Mouse (Mus musculus) MEL (cell line): ENCODE measurements around the gene Hspg2. TPM values are rescaled to one million over a fixed set of nuclear protein-coding genes. Genes with fewer than 3 reads are reported as not detected.

Experiments
- DNase-seq: peaks from one replicate; pipeline ENCODE4 v3.0.0; 2011; ENCODE audit warnings: low read depth, low spot score
- H3K27ac ChIP-seq: 2 replicates; pipeline ENCODE4 v1.5.1; 2012; ENCODE audit warnings: low read depth, mild to moderate bottlenecking, control low read depth, low read length, moderate library complexity; ENCODE audit not compliant: control insufficient read depth
- H3K27me3 ChIP-seq, 2 experiments: fragments of 150-350 bp in 1 of 2; sonication (generic) in 1 of 2; 2 replicates each; pipeline ENCODE4 v1.6.1; 2012; ENCODE audit warnings: low read length in 2 of 2, mild to moderate bottlenecking in 2 of 2, improper control_type of control experiment in 1 of 2, moderate library complexity in 1 of 2; ENCODE audit not compliant: insufficient read depth in 2 of 2, control insufficient read depth in 1 of 2
- H3K36me3 ChIP-seq, 2 experiments: 2 replicates each; pipeline ENCODE4 v1.6.1; 2012 to 2014; ENCODE audit warnings: low read length in 2 of 2, improper control_type of control experiment in 1 of 2, inconsistent platforms in 1 of 2, mild to moderate bottlenecking in 1 of 2; ENCODE audit not compliant: insufficient read depth in 2 of 2, control insufficient read depth in 1 of 2
- H3K4me1 ChIP-seq, 2 experiments: fragments of 150-350 bp in 1 of 2; sonication (generic) in 1 of 2; 2 replicates each; pipeline ENCODE4 v1.6.1; 2012; ENCODE audit warnings: low read length in 2 of 2, improper control_type of control experiment in 1 of 2, mild to moderate bottlenecking in 1 of 2; ENCODE audit not compliant: insufficient read depth in 2 of 2, control insufficient read depth in 1 of 2
- H3K4me3 ChIP-seq, 2 experiments: fragments of 150-350 bp in 1 of 2; sonication (generic) in 1 of 2; 2 replicates each; pipeline ENCODE4 v1.5.1; 2012; ENCODE audit warnings: low read depth in 2 of 2, low read length in 2 of 2, mild to moderate bottlenecking in 2 of 2, moderate library complexity in 2 of 2, control low read depth in 1 of 2, improper control_type of control experiment in 1 of 2; ENCODE audit not compliant: control insufficient read depth in 1 of 2, insufficient read depth in 1 of 2
- H3K79me2 ChIP-seq: 2 replicates; pipeline ENCODE4 v1.6.1; 2012; ENCODE audit warnings: mild to moderate bottlenecking, low read length, moderate library complexity; ENCODE audit not compliant: control insufficient read depth, poor library complexity, insufficient read depth
- H3K9ac ChIP-seq: 2 replicates; pipeline ENCODE4 v1.6.1; 2012; ENCODE audit warnings: low read depth, mild to moderate bottlenecking, control low read depth, low read length, moderate library complexity; ENCODE audit not compliant: control insufficient read depth, poor library complexity, severe bottlenecking
- H3K9me3 ChIP-seq: fragments of 150-350 bp; sonication (generic); replicated peaks from 2 replicates; pipeline ENCODE4 v1.6.1; 2012; ENCODE audit warnings: mild to moderate bottlenecking, low read length, improper control_type of control experiment, moderate library complexity; ENCODE audit not compliant: insufficient read depth
- BHLHE40 ChIP-seq: IDR thresholded peaks from 2 replicates; pipeline ENCODE4 v1.6.1; 2012; ENCODE audit warnings: low read depth, mild to moderate bottlenecking, inconsistent platforms, low read length, improper control_type of control experiment, borderline replicate concordance
- CHD1 ChIP-seq: IDR thresholded peaks from 2 replicates; pipeline ENCODE4 v1.6.1; 2012; ENCODE audit warnings: low read depth, mild to moderate bottlenecking, inconsistent platforms, low read length, improper control_type of control experiment
- CTCF ChIP-seq, 3 experiments: IDR thresholded peaks in 2 of 3; conservative IDR thresholded peaks in 1 of 3; 2 replicates each; pipeline ENCODE4 v1.5.1; 2011 to 2012; ENCODE audit warnings: low read length in 3 of 3, low read depth in 2 of 3, mild to moderate bottlenecking in 2 of 3, improper control_type of control experiment in 1 of 3, inconsistent platforms in 1 of 3, mixed read lengths in 1 of 3, moderate library complexity in 1 of 3; ENCODE audit not compliant: control insufficient read depth in 1 of 3, insufficient read depth in 1 of 3, poor library complexity in 1 of 3, severe bottlenecking in 1 of 3
- ELF1 ChIP-seq: IDR thresholded peaks from 2 replicates; pipeline ENCODE4 v1.6.1; 2014; ENCODE audit warnings: low read depth, mild to moderate bottlenecking, inconsistent platforms, low read length, improper control_type of control experiment, moderate library complexity
- EP300 ChIP-seq, 2 experiments: IDR thresholded peaks; 2 replicates each; pipeline ENCODE4 v1.6.1; 2011; ENCODE audit warnings: improper control_type of control experiment in 2 of 2, low read length in 2 of 2, low read depth in 1 of 2, mild to moderate bottlenecking in 1 of 2
- GATA1 ChIP-seq: IDR thresholded peaks from 2 replicates; pipeline ENCODE4 v1.6.1; 2011; ENCODE audit warnings: low read depth, low read length, improper control_type of control experiment
- HCFC1 ChIP-seq: IDR thresholded peaks from 2 replicates; pipeline ENCODE4 v1.6.1; 2012; ENCODE audit warnings: low read depth, mild to moderate bottlenecking, inconsistent platforms, low read length, improper control_type of control experiment, moderate library complexity
- JUND ChIP-seq: IDR thresholded peaks from 2 replicates; pipeline ENCODE4 v1.6.1; 2011; ENCODE audit warnings: low read depth, mild to moderate bottlenecking, improper control_type of control experiment, low read length
- MEF2A ChIP-seq: IDR thresholded peaks from 2 replicates; pipeline ENCODE4 v1.6.1; 2014; ENCODE audit warnings: low read depth, mild to moderate bottlenecking, inconsistent platforms, low read length, improper control_type of control experiment; ENCODE audit not compliant: poor library complexity, insufficient replicate concordance, severe bottlenecking; ENCODE audit errors: extremely low read depth
- MXI1 ChIP-seq: IDR thresholded peaks from 2 replicates; pipeline ENCODE4 v1.6.1; 2011; ENCODE audit warnings: mild to moderate bottlenecking, low read depth, low read length, improper control_type of control experiment
- MYC ChIP-seq: IDR thresholded peaks from 2 replicates; pipeline ENCODE4 v1.6.1; 2011; ENCODE audit warnings: low read depth, mild to moderate bottlenecking, low read length, improper control_type of control experiment, moderate library complexity
- POLR2A ChIP-seq, 2 experiments: IDR thresholded peaks; 2 replicates each; pipeline ENCODE4 v1.6.1; 2011 to 2012; ENCODE audit warnings: low read length in 2 of 2, mild to moderate bottlenecking in 2 of 2, control low read depth in 1 of 2, improper control_type of control experiment in 1 of 2, low read depth in 1 of 2, moderate library complexity in 1 of 2; ENCODE audit not compliant: control insufficient read depth in 1 of 2, insufficient read depth in 1 of 2, poor library complexity in 1 of 2
- POLR2AphosphoS5 ChIP-seq: IDR thresholded peaks from 2 replicates; pipeline ENCODE4 v1.6.1; 2012; ENCODE audit warnings: low read depth, borderline replicate concordance, mild to moderate bottlenecking, inconsistent platforms, low read length, moderate library complexity, mixed read lengths
- SIN3A ChIP-seq: IDR thresholded peaks from 2 replicates; pipeline ENCODE4 v1.6.1; 2012; ENCODE audit warnings: low read length, improper control_type of control experiment, inconsistent platforms
- SMC3 ChIP-seq: IDR thresholded peaks from 2 replicates; pipeline ENCODE4 v1.6.1; 2011; ENCODE audit warnings: low read depth, low read length, improper control_type of control experiment
- TAL1 ChIP-seq: IDR thresholded peaks from 2 replicates; pipeline ENCODE4 v1.6.1; 2012; ENCODE audit warnings: mild to moderate bottlenecking, inconsistent platforms, low read length, moderate library complexity, mixed read lengths
- TCF12 ChIP-seq: IDR thresholded peaks from 2 replicates; pipeline ENCODE4 v1.6.1; 2014; ENCODE audit warnings: low read depth, mild to moderate bottlenecking, inconsistent platforms, low read length, improper control_type of control experiment, moderate library complexity
- USF2 ChIP-seq, 2 experiments: IDR thresholded peaks; 2 replicates each; pipeline ENCODE4 v1.6.1; 2011 to 2012; ENCODE audit warnings: improper control_type of control experiment in 2 of 2, low read length in 2 of 2, borderline replicate concordance in 1 of 2, inconsistent platforms in 1 of 2, low read depth in 1 of 2, mild to moderate bottlenecking in 1 of 2; ENCODE audit not compliant: insufficient read depth in 1 of 2
- ZC3H11A ChIP-seq: IDR thresholded peaks from 2 replicates; pipeline ENCODE4 v1.6.1; 2012; ENCODE audit warnings: low read depth, mild to moderate bottlenecking, inconsistent platforms, low read length, improper control_type of control experiment
- ZNF384 ChIP-seq: IDR thresholded peaks from 2 replicates; pipeline ENCODE4 v1.6.1; 2012; ENCODE audit warnings: low read depth, mild to moderate bottlenecking, inconsistent platforms, low read length, improper control_type of control experiment
- polyA plus RNA-seq, 2 experiments: library from polyadenylated mRNA; stranded (reverse) in 1 of 2; unstranded in 1 of 2; fragments of >175 nt in 1 of 2; fragments of >200 nt in 1 of 2; gene quantifications; 2 replicates each; pipeline versions ENCODE4 v1.2.1 to v1.2.4; 2012; ENCODE audit warnings: low replicate concordance in 2 of 2, low read depth in 1 of 2; ENCODE audit not compliant: insufficient read length in 2 of 2, insufficient read depth in 1 of 2, missing spikeins in 1 of 2
- total RNA-seq: library from RNA; depleted of rRNA; stranded (reverse); fragments of 300-350 nt; gene quantifications from 2 replicates; pipeline ENCODE4 v1.2.3, GENCODE M21; 2012

Hspg2 gene
- total and polyA plus RNA-seq, 3 experiments: 0.04 TPM; not detected in 1

- Histone ChIP-seq H3K9me3 (no peaks in the 10 kb centered on the region), H3K27me3 (no peaks in the 10 kb centered on the region; a peak in 1 of 4 replicates), H3K4me3 (no peak overlapping the region), H3K79me2 (no peaks in the 10 kb centered on the region), H3K4me1 (no peaks in the 10 kb centered on the region), H3K36me3 (no peaks in the 10 kb centered on the region), H3K9ac (no peak overlapping the region), H3K27ac (no peak overlapping the region)
- TF ChIP-seq MYC (no peak), POLR2A (IDR thresholded peaks at IDR 0.05; ENCODE audit: control insufficient read depth in 1 of 2, insufficient read depth in 1 of 2, low read depth in 1 of 2, low read length in 2 of 2, poor library complexity in 1 of 2) (no peak), GATA1 (no peak), ZNF384 (no peak), SMC3 (no peak), BHLHE40 (no peak), USF2 (IDR thresholded peaks at IDR 0.05; ENCODE audit: borderline replicate concordance in 1 of 2, insufficient read depth in 1 of 2, low read depth in 1 of 2, low read length in 2 of 2) (no peak), HCFC1 (no peak), MXI1 (no peak), TAL1 (no peak), POLR2AphosphoS5 (no peak), CTCF (IDR thresholded peaks at IDR 0.05 in 2 of 3, conservative IDR thresholded peaks at IDR 0.05 in 1 of 3; ENCODE audit: control insufficient read depth in 1 of 3, insufficient read depth in 1 of 3, low read depth in 2 of 3, low read length in 3 of 3, poor library complexity in 1 of 3, severe bottlenecking in 1 of 3) (no peak), MEF2A (no peak), CHD1 (no peak), ZC3H11A (no peak), SIN3A (no peak)
- no peak for DNase-seq
Observed at GRCm38 (mm10) chr4:137579789-137580188, 111.2 kb downstream of the Hspg2 start.

DNA sequence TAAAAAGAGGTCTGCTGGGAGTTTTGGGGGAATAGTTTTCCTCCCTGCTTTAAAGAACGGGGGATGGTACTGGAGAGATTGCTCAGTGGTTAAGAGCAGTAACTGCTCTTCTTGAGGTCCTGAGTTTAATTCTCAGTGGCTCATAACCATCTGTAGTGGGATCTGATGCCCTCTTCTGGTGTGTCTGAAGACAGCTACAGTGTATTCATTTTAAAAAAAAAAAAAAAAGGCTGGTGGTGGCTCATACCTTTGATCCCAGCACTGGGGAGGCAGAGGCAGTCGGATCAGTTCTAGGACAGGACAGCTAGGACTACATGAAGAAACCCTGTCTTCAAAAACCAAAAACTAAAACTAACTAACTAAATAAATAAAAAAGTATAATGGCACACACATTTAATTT is 111.7 kb downstream of the Hspg2 start:
- Histone ChIP-seq H3K27ac (no peak overlapping the region), H3K79me2 (no peaks in the 10 kb centered on the region), H3K9ac (no peak overlapping the region), H3K36me3 (no peaks in the 10 kb centered on the region), H3K27me3 (no peaks in the 10 kb centered on the region; a peak in 1 of 4 replicates), H3K4me1 (no peaks in the 10 kb centered on the region), H3K9me3 (no peaks in the 10 kb centered on the region), H3K4me3 (no peak overlapping the region)
- DNase-seq: no peak
- TF ChIP-seq TCF12 (no peak), MEF2A (no peak), JUND (no peak), SIN3A (no peak), TAL1 (no peak), EP300 (IDR thresholded peaks at IDR 0.05; ENCODE audit: low read depth in 1 of 2, low read length in 2 of 2) (no peak), ELF1 (no peak), ZC3H11A (no peak), MXI1 (no peak), POLR2A (IDR thresholded peaks at IDR 0.05; ENCODE audit: control insufficient read depth in 1 of 2, insufficient read depth in 1 of 2, low read depth in 1 of 2, low read length in 2 of 2, poor library complexity in 1 of 2) (no peak)
